Mouse (Mus musculus) heart, postnatal 0 days (tissue): ENCODE measurements around the gene Foxp1. TPM values are rescaled to one million over a fixed set of nuclear protein-coding genes. Genes with fewer than 3 reads are reported as not detected.

Experiments used
- ATAC-seq: fragments of 200-750 bp; cut with Nextera tagmentation; 2 replicates; pipeline ENCODE4 v1.8.0; 2017; ENCODE audit warnings: low read depth, moderate number of reproducible peaks, moderate library complexity; ENCODE audit not compliant: insufficient read depth
- DNase-seq: peaks from one replicate; pipeline ENCODE4 v3.0.0-alpha.2; 2016; ENCODE audit warnings: low spot score
- H3K27ac ChIP-seq: fragments of 300-500 bp; sonication (generic); 2 replicates; pipeline ENCODE4 v1.5.1; 2014; ENCODE audit warnings: low read depth, mild to moderate bottlenecking
- H3K27me3 ChIP-seq: fragments of 300-500 bp; sonication (generic); 2 replicates; pipeline ENCODE4 v1.6.1; 2014; ENCODE audit warnings: low read length, mixed read lengths; ENCODE audit not compliant: control insufficient read depth, insufficient read depth
- H3K36me3 ChIP-seq: fragments of 300-500 bp; sonication (generic); replicated peaks from 2 replicates; pipeline ENCODE4 v1.6.1; 2014; ENCODE audit warnings: low read length, mixed read lengths; ENCODE audit not compliant: control insufficient read depth, insufficient read depth
- H3K4me1 ChIP-seq: fragments of 300-500 bp; sonication (generic); 2 replicates; pipeline ENCODE4 v1.6.1; 2014; ENCODE audit warnings: antibody characterized with exemption; ENCODE audit not compliant: control insufficient read depth, insufficient read depth
- H3K4me2 ChIP-seq: fragments of 300-500 bp; sonication (generic); 2 replicates; pipeline ENCODE4 v1.6.1; 2014; ENCODE audit warnings: low read depth, mild to moderate bottlenecking, low read length, moderate library complexity
- H3K4me3 ChIP-seq: fragments of 300-500 bp; sonication (generic); 2 replicates; pipeline ENCODE4 v1.5.1; 2014; ENCODE audit warnings: low read depth, low read length
- H3K9ac ChIP-seq: fragments of 300-500 bp; sonication (generic); replicated peaks from 2 replicates; pipeline ENCODE4 v1.6.1; 2014; ENCODE audit warnings: low read depth, low read length, mixed read lengths
- H3K9me3 ChIP-seq: fragments of 300-500 bp; sonication (generic); replicated peaks from 2 replicates; pipeline ENCODE4 v1.6.1; 2016; ENCODE audit warnings: low read length; ENCODE audit not compliant: control insufficient read depth
- CTCF ChIP-seq: IDR thresholded peaks from 2 replicates; pipeline ENCODE4 v1.5.1; 2016; ENCODE audit warnings: antibody characterized with exemption, control low read depth, low read depth
- EP300 ChIP-seq: IDR thresholded peaks from 2 replicates; pipeline ENCODE4 v1.6.1; 2016; ENCODE audit warnings: antibody characterized with exemption, low read depth
- WGBS: fragments of 180-500 bp; shearing (Covaris S2); extraction: QIAGEN DNeasy Blood & Tissue Kit; methylation state at CpG from one replicate; pipeline ENCODE4 v1.1.7; 2014; 5-methylcytosine and 5-hydroxymethylcytosine counted together
- polyA plus RNA-seq: library from polyadenylated mRNA; unstranded; fragments of >200 nt; fragmentation: Nextera tagmentation; extraction: Ambion mirVana; gene quantifications from 2 replicates; pipeline ENCODE4 v1.2.1, GENCODE M21; 2015
- total RNA-seq: library from RNA; depleted of rRNA; stranded (reverse); fragments of >200 nt; gene quantifications from 2 replicates; pipeline ENCODE4 v1.2.3, GENCODE M21; 2014; ENCODE audit warnings: low replicate concordance

Foxp1 gene
- total and polyA plus RNA-seq, 2 experiments from 2014 or later, result 40.7 to 88.1 TPM

DNA sequence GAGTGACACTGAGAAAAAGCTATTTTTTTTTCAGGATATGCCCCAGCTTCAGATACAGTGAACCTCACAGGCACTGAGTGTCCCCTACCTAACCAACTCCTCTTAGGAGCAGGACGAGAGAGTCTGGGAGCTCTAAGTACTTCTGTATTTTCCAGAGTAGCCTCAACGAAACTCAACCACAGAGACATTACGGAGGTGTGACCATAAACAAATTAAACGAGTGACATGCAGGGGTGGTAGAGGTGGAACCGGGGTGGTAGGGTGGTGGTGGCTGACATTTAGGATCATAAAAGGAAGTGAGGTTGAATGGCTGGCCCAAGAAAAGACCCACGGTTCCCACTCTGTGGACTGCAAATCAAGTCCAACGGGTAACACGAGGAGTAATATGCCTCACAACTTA is 274.1 kb downstream of the Foxp1 start:
- Histone ChIP-seq H3K9ac (no peak overlapping the region), H3K36me3 (no peaks in the 10 kb centered on the region), H3K4me1 (peaks cover 12% of the 10 kb centered on the region), H3K9me3 (no peaks in the 10 kb centered on the region), H3K4me2 (no peak overlapping the region), H3K4me3 (no peak overlapping the region), H3K27ac (no peak overlapping the region), H3K27me3 (no peaks in the 10 kb centered on the region)
- TF ChIP-seq EP300 (no peak), CTCF (no peak)
- DNase-seq, result no peak
- WGBS, result 88% methylated on average over 8 of the region's 8 CpGs
- no peak for ATAC-seq

GRCm38 (mm10) chr6:99241625-99242395 is 280.7 kb downstream of the Foxp1 start:
- no peak for ATAC-seq
- WGBS, result 93% methylated on average over 10 of the region's 10 CpGs

DNA sequence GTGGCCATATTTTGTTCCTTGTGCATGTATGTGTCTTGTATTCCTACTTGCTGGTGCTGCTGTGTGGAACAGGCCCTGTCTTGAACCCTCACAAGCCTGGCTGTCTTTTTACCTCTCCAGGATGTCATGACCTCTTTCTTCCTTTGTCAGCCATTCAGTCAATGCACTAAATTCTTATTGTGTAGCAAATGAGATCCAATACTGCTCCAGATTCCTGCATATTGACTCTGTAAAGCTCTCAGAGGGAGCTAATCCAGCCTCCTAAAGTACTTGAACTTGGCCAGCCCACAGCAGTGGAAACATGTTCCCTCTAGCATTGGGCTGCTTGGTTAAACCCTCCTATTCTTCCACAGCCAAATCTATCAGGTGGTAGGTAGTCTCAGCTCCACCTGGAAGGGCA is 281.8 kb downstream of the Foxp1 start:
- H3K27me3 ChIP-seq, result no peaks in the 10 kb centered on the region
- no peak for ATAC-seq
- H3K9me3 ChIP-seq, result no peaks in the 10 kb centered on the region
- no peak for DNase-seq
- H3K36me3 ChIP-seq, result no peaks in the 10 kb centered on the region
- no peak overlapping the region for H3K4me2 ChIP-seq
- H3K27ac ChIP-seq, result no peak overlapping the region
- TF ChIP-seq EP300 (no peak), CTCF (no peak)
- H3K4me1 ChIP-seq, result no peaks in the 10 kb centered on the region
- no peak overlapping the region for H3K4me3 ChIP-seq
- H3K9ac ChIP-seq, result no peak overlapping the region

More at GRCm38 (mm10) chr6:99241625-99242395, 280.7 kb downstream of the Foxp1 start:
- Histone ChIP-seq H3K9ac (no peak overlapping the region), H3K4me3 (no peak overlapping the region), H3K4me2 (no peak overlapping the region), H3K27me3 (no peaks in the 10 kb centered on the region), H3K27ac (no peak overlapping the region), H3K9me3 (no peaks in the 10 kb centered on the region), H3K4me1 (no peaks in the 10 kb centered on the region), H3K36me3 (no peaks in the 10 kb centered on the region)
- no peak for TF ChIP-seq CTCF
- TF ChIP-seq EP300, result no peak
- DNase-seq, result no peak

DNA sequence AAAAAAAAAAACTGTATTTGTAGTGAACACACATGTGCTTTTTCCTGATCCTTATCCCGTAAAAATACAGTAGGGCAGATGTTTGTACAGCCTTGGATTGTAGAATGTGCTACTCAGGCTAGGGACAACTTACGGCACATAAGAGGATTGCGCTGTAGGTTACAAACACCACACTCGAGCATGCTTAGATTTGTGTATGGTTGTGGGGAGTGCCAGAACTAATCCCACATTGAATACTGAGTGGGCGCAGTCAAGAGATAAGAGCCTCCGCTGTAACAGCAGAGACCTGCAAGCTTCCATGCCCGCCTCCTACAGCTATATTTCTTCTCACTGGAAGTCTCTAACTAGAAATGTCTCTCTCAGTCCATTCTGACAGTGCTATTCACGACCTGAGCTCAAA is 286.9 kb downstream of the Foxp1 start:
- Histone ChIP-seq H3K4me1 (no peaks in the 10 kb centered on the region), H3K9me3 (no peaks in the 10 kb centered on the region), H3K4me2 (no peak overlapping the region), H3K9ac (no peak overlapping the region), H3K4me3 (no peak overlapping the region), H3K27me3 (no peaks in the 10 kb centered on the region), H3K36me3 (no peaks in the 10 kb centered on the region), H3K27ac (no peak overlapping the region)
- DNase-seq (no peak), ATAC-seq (no peak)
- no peak for TF ChIP-seq EP300
- TF ChIP-seq CTCF, result no peak
- WGBS, result 48% methylated on average over 8 of the region's 8 CpGs

- Histone ChIP-seq H3K4me1 (no peaks in the 10 kb centered on the region), H3K36me3 (no peaks in the 10 kb centered on the region), H3K4me3 (no peak overlapping the region), H3K9ac (no peak overlapping the region), H3K4me2 (no peak overlapping the region), H3K27me3 (no peaks in the 10 kb centered on the region), H3K27ac (no peak overlapping the region), H3K9me3 (no peaks in the 10 kb centered on the region)
- 91% methylated on average over 10 of the region's 10 CpGs for WGBS
- ATAC-seq, result no peak
- no peak for DNase-seq
- TF ChIP-seq EP300 (no peak), CTCF (no peak)
These were observed 289.1 kb downstream of the Foxp1 start for GRCm38 (mm10) chr6:99233411-99233810.
